8 mouse cellular contexts compared by ENCODE assay signal in genomic region chr10:82666436-82667234, GRCm38 (mm10). TPM values are rescaled to one million over a fixed set of nuclear protein-coding genes. Genes with fewer than 3 reads are reported as not detected.
DNase-seq lines count a peak whose midpoint lies in the region; ATAC-seq lines count a peak whose summit lies in the region.

No protein-coding gene starts in this region.

- DNase-seq in adrenal gland, postnatal 10 days = peak; percentile 88
- DNase-seq in embryonic facial prominence, embryonic 10.5 days (ENCODE audit: low spot score) = peak; percentile 88
- peak; percentile 19 for DNase-seq in gonadal fat pad, adult 2 months (ENCODE audit: low read depth)
- peak; percentile 91 to 95 for DNase-seq in left cerebral cortex, postnatal 25 days (ENCODE audit: low spot score in 2 of 2)
- DNase-seq in midbrain, embryonic 10.5 days (ENCODE audit: low spot score) = peak; percentile 81
- DNase-seq in right cerebral cortex, postnatal 36 days (ENCODE audit: low spot score in 2 of 2) = peak; percentile 85 to 88
- peak; percentile 69 to 88 for DNase-seq in urinary bladder, postnatal 4 days (ENCODE audit: low spot score in 2 of 2)

- no peaks in the 10 kb centered on the region for H3K9me3 ChIP-seq in embryonic facial prominence, embryonic 10.5 days
- H3K9me3 ChIP-seq in intestine, embryonic 16.5 days (ENCODE audit: control insufficient read depth, low read length) = no peaks in the 10 kb centered on the region
- H3K9me3 ChIP-seq in midbrain, embryonic 10.5 days (replicated peaks) = no peaks in the 10 kb centered on the region

- ATAC-seq in intestine, embryonic 16.5 days = peak; percentile 93

- intact Hi-C loops in left cerebral cortex, postnatal 25 days (cut with DNase I) = loop anchor here (1.0 to 2.0 kb wide), 2 partner anchors 33 to 96 kb away; no protein-coding TSS in a partner anchor

- H3K36me3 ChIP-seq in embryonic facial prominence, embryonic 10.5 days (replicated peaks) = no peaks in the 10 kb centered on the region
- H3K36me3 ChIP-seq in intestine, embryonic 16.5 days (ENCODE audit: control insufficient read depth, insufficient read depth, low read length) = no peaks in the 10 kb centered on the region
- no peaks in the 10 kb centered on the region for H3K36me3 ChIP-seq in midbrain, embryonic 10.5 days

- H3K4me3 ChIP-seq in embryonic facial prominence, embryonic 10.5 days = peak overlapping the region; percentile 38
- 0 out of 2 replicates have a peak overlapping the region, but pooled peaks have one; percentile 17 for H3K4me3 ChIP-seq in intestine, embryonic 16.5 days (ENCODE audit: low read length)
- H3K4me3 ChIP-seq in midbrain, embryonic 10.5 days = peak overlapping the region; percentile 29; the same call in 1 of the 2 replicates

- H3K27ac ChIP-seq in embryonic facial prominence, embryonic 10.5 days (replicated peaks) = no peak overlapping the region
- H3K27ac ChIP-seq in intestine, embryonic 16.5 days (ENCODE audit: low read length) = no peak overlapping the region
- no peak overlapping the region for H3K27ac ChIP-seq in midbrain, embryonic 10.5 days (replicated peaks)

- no peaks in the 10 kb centered on the region for H3K27me3 ChIP-seq in embryonic facial prominence, embryonic 10.5 days (replicated peaks; ENCODE audit: low read depth, poor library complexity, severe bottlenecking)
- H3K27me3 ChIP-seq in intestine, embryonic 16.5 days (replicated peaks; ENCODE audit: control insufficient read depth, insufficient read depth, low read length) = no peaks in the 10 kb centered on the region
- H3K27me3 ChIP-seq in midbrain, embryonic 10.5 days (ENCODE audit: low read depth, poor library complexity, severe bottlenecking) = no peaks in the 10 kb centered on the region

- 24% methylated on average over 22 of the region's 22 CpGs for WGBS in embryonic facial prominence, embryonic 10.5 days
- WGBS in intestine, embryonic 16.5 days = 18% methylated on average over 22 of the region's 22 CpGs
- 28% methylated on average over 22 of the region's 22 CpGs for WGBS in midbrain, embryonic 10.5 days

- H3K9ac ChIP-seq in intestine, embryonic 16.5 days (ENCODE audit: low read depth, low read length) = peak overlapping the region; percentile 50

- peaks cover 7% of the 10 kb centered on the region for H3K4me1 ChIP-seq in embryonic facial prominence, embryonic 10.5 days
- no peaks in the 10 kb centered on the region for H3K4me1 ChIP-seq in intestine, embryonic 16.5 days (ENCODE audit: control insufficient read depth, insufficient read depth, low read length)
- H3K4me1 ChIP-seq in midbrain, embryonic 10.5 days = peaks cover 5% of the 10 kb centered on the region; the same call in 1 of the 2 replicates

- peak overlapping the region; percentile 35 for H3K4me2 ChIP-seq in intestine, embryonic 16.5 days (ENCODE audit: low read depth, low read length)

RNA-seq across cellular contexts. Expression of gene Glt8d2, which starts 23.8 kb away (rescaled TPM):
- total RNA-seq in adrenal gland, postnatal 10 days (2021) = 1 to 10 TPM; 3.5 to 5.0 TPM
- polyA plus RNA-seq in embryonic facial prominence, embryonic 10.5 days (2016; fragmentation: Nextera tagmentation; extraction: Ambion mirVana) = 3.4 and 5.2 TPM in 2 replicates
- polyA plus RNA-seq in gonadal fat pad, adult 2 months (2012; rRNA removed) = 7.6 and 8.8 TPM in 2 replicates
- polyA plus RNA-seq in intestine, embryonic 16.5 days (2015; fragmentation: Nextera tagmentation; extraction: Ambion mirVana) = 5.0 and 6.8 TPM in 2 replicates
- 10 to 100 TPM; 14.6 to 22.7 TPM for total RNA-seq in left cerebral cortex, postnatal 25 days (2021)
- 2.2 and 2.3 TPM in 2 replicates for polyA plus RNA-seq in midbrain, embryonic 10.5 days (2016; fragmentation: Nextera tagmentation; extraction: Ambion mirVana)

RNA-seq across cellular contexts. Expression of gene Hcfc2, which starts 29.3 kb away (rescaled TPM):
- total RNA-seq in adrenal gland, postnatal 10 days (2021) = 10 to 100 TPM; 26.7 to 31.3 TPM
- 24.5 and 26.6 TPM in 2 replicates for polyA plus RNA-seq in embryonic facial prominence, embryonic 10.5 days (2016; fragmentation: Nextera tagmentation; extraction: Ambion mirVana)
- polyA plus RNA-seq in gonadal fat pad, adult 2 months (2012; rRNA removed) = 10.9 and 12.2 TPM in 2 replicates
- 28.2 and 29.0 TPM in 2 replicates for polyA plus RNA-seq in intestine, embryonic 16.5 days (2015; fragmentation: Nextera tagmentation; extraction: Ambion mirVana)
- total RNA-seq in left cerebral cortex, postnatal 25 days (2021) = 10 to 100 TPM; 43.0 to 45.2 TPM
- polyA plus RNA-seq in midbrain, embryonic 10.5 days (2016; fragmentation: Nextera tagmentation; extraction: Ambion mirVana) = 25.6 and 27.2 TPM in 2 replicates

RNA-seq across cellular contexts. Expression of gene Tdg, which starts 37.0 kb away (rescaled TPM):
- 10 to 100 TPM; 35.1 to 37.1 TPM for total RNA-seq in adrenal gland, postnatal 10 days (2021)
- polyA plus RNA-seq in embryonic facial prominence, embryonic 10.5 days (2016; fragmentation: Nextera tagmentation; extraction: Ambion mirVana) = 262 and 276 TPM in 2 replicates
- polyA plus RNA-seq in gonadal fat pad, adult 2 months (2012; rRNA removed) = 22.6 and 26.7 TPM in 2 replicates
- 102 TPM in 2 replicates for polyA plus RNA-seq in intestine, embryonic 16.5 days (2015; fragmentation: Nextera tagmentation; extraction: Ambion mirVana)
- 10 to 100 TPM; 50.0 to 55.6 TPM for total RNA-seq in left cerebral cortex, postnatal 25 days (2021)
- polyA plus RNA-seq in midbrain, embryonic 10.5 days (2016; fragmentation: Nextera tagmentation; extraction: Ambion mirVana) = 288 and 307 TPM in 2 replicates

RNA-seq across cellular contexts. Expression of gene 1190007I07Rik, which starts 43.6 kb away (rescaled TPM):
- total RNA-seq in adrenal gland, postnatal 10 days (2021) = 10 to 100 TPM; 38.1 to 43.4 TPM
- 36.9 and 38.6 TPM in 2 replicates for polyA plus RNA-seq in embryonic facial prominence, embryonic 10.5 days (2016; fragmentation: Nextera tagmentation; extraction: Ambion mirVana)
- 30.5 and 37.8 TPM in 2 replicates for polyA plus RNA-seq in gonadal fat pad, adult 2 months (2012; rRNA removed)
- 57.3 and 59.6 TPM in 2 replicates for polyA plus RNA-seq in intestine, embryonic 16.5 days (2015; fragmentation: Nextera tagmentation; extraction: Ambion mirVana)
- 10 to 100 TPM; 19.9 to 20.8 TPM for total RNA-seq in left cerebral cortex, postnatal 25 days (2021)
- polyA plus RNA-seq in midbrain, embryonic 10.5 days (2016; fragmentation: Nextera tagmentation; extraction: Ambion mirVana) = 35.7 and 43.3 TPM in 2 replicates

Comparison
In these comparisons a context has a peak if more than half of its experiments do, and no peak if none do; other contexts are left out.
1. DNase-seq: peak in every context shown above with its lines; median percentile 93 in left cerebral cortex, postnatal 25 days; 88 in adrenal gland, postnatal 10 days; 88 in embryonic facial prominence, embryonic 10.5 days; 86 in right cerebral cortex, postnatal 36 days; 81 in midbrain, embryonic 10.5 days; 78 in urinary bladder, postnatal 4 days; 19 in gonadal fat pad, adult 2 months.